Mouse (Mus musculus): ENCODE data around the gene Olfr691. TPM values are rescaled to one million over a fixed set of nuclear protein-coding genes. Genes with fewer than 3 reads are reported as not detected.
A peak's percentile ranks its signal among the peaks of the same experiment; 100 is the strongest.

The Olfr691 gene
- 0.82 and 0.93 TPM in 2 replicates for polyA plus RNA-seq (2012; rRNA removed)

- Histone ChIP-seq H3K4me1 (ENCODE audit: control insufficient read depth, insufficient read depth, low read length) (no peaks in the 10 kb centered on the region), H3K27me3 (ENCODE audit: control insufficient read depth, insufficient read depth, low read length) (no peaks in the 10 kb centered on the region), H3K36me3 (ENCODE audit: control insufficient read depth, insufficient read depth, low read length) (no peaks in the 10 kb centered on the region), H3K27ac (ENCODE audit: control insufficient read depth, insufficient read depth, low read depth, low read length) (no peak within 1 kb of the TSS), H3K4me3 (ENCODE audit: control insufficient read depth, low read depth, low read length) (no peak within 1 kb of the TSS)
- no peak for TF ChIP-seq CTCF (IDR thresholded peaks at IDR 0.05; ENCODE audit: control insufficient read depth, insufficient read depth, insufficient replicate concordance, low read depth, low read length)
- no peak for TF ChIP-seq POLR2A (IDR thresholded peaks at IDR 0.05; ENCODE audit: control insufficient read depth, low read depth, low read length)
Observed at GRCm38 (mm10) chr7:105342170-105342569, at the start of gene Olfr691. Gene Olfr691 (minus strand): TSS chr7:105342270.

GRCm38 (mm10) chr7:105390236-105390635 lies 48.2 kb upstream of the Olfr691 start:
- Histone ChIP-seq H3K27me3 (ENCODE audit: control insufficient read depth, insufficient read depth, low read length) (no peaks in the 10 kb centered on the region), H3K4me1 (ENCODE audit: control insufficient read depth, insufficient read depth, low read length) (no peaks in the 10 kb centered on the region), H3K4me3 (ENCODE audit: control insufficient read depth, low read depth, low read length) (no peak overlapping the region), H3K27ac (ENCODE audit: control insufficient read depth, insufficient read depth, low read depth, low read length) (no peak overlapping the region), H3K36me3 (ENCODE audit: control insufficient read depth, insufficient read depth, low read length) (peaks cover 2% of the 10 kb centered on the region; the same call in 1 of the 2 replicates)
- TF ChIP-seq POLR2A (IDR thresholded peaks at IDR 0.05; ENCODE audit: control insufficient read depth, low read depth, low read length) (no peak), CTCF (IDR thresholded peaks at IDR 0.05; ENCODE audit: control insufficient read depth, insufficient read depth, insufficient replicate concordance, low read depth, low read length) (no peak)

GRCm38 (mm10) chr7:105387696-105388095 lies 45.6 kb upstream of the Olfr691 start:
- TF ChIP-seq POLR2A (IDR thresholded peaks at IDR 0.05; ENCODE audit: control insufficient read depth, low read depth, low read length) (no peak), CTCF (IDR thresholded peaks at IDR 0.05; ENCODE audit: control insufficient read depth, insufficient read depth, insufficient replicate concordance, low read depth, low read length) (no peak)

GRCm38 (mm10) chr7:105380329-105380728 lies 38.3 kb upstream of the Olfr691 start:
- no peak for TF ChIP-seq POLR2A (IDR thresholded peaks at IDR 0.05; ENCODE audit: control insufficient read depth, low read depth, low read length)
- no peak for TF ChIP-seq CTCF (IDR thresholded peaks at IDR 0.05; ENCODE audit: control insufficient read depth, insufficient read depth, insufficient replicate concordance, low read depth, low read length)
- H3K27ac ChIP-seq (ENCODE audit: control insufficient read depth, insufficient read depth, low read depth, low read length) = no peak overlapping the region
- no peak overlapping the region for H3K4me3 ChIP-seq (ENCODE audit: control insufficient read depth, low read depth, low read length)
- no peaks in the 10 kb centered on the region for H3K27me3 ChIP-seq (ENCODE audit: control insufficient read depth, insufficient read depth, low read length)
- H3K36me3 ChIP-seq (ENCODE audit: control insufficient read depth, insufficient read depth, low read length) = peaks cover 6% of the 10 kb centered on the region
- no peaks in the 10 kb centered on the region for H3K4me1 ChIP-seq (ENCODE audit: control insufficient read depth, insufficient read depth, low read length)

More at GRCm38 (mm10) chr7:105387696-105388095, 45.6 kb upstream of the Olfr691 start:
- Histone ChIP-seq H3K36me3 (ENCODE audit: control insufficient read depth, insufficient read depth, low read length) (peaks cover 5% of the 10 kb centered on the region), H3K27me3 (ENCODE audit: control insufficient read depth, insufficient read depth, low read length) (no peaks in the 10 kb centered on the region), H3K4me1 (ENCODE audit: control insufficient read depth, insufficient read depth, low read length) (no peaks in the 10 kb centered on the region), H3K27ac (ENCODE audit: control insufficient read depth, insufficient read depth, low read depth, low read length) (no peak overlapping the region), H3K4me3 (ENCODE audit: control insufficient read depth, low read depth, low read length) (no peak overlapping the region)

GRCm38 (mm10) chr7:105374866-105375265 lies 32.8 kb upstream of the Olfr691 start, which contains the start of gene Gm5901:
Gene Gm5901 (plus strand): TSS chr7:105375038.
- peaks cover 2% of the 10 kb centered on the region; the same call in 1 of the 2 replicates for H3K36me3 ChIP-seq (ENCODE audit: control insufficient read depth, insufficient read depth, low read length)
- H3K27me3 ChIP-seq (ENCODE audit: control insufficient read depth, insufficient read depth, low read length) = no peaks in the 10 kb centered on the region
- H3K27ac ChIP-seq (ENCODE audit: control insufficient read depth, insufficient read depth, low read depth, low read length) = no peak within 1 kb of the TSS
- peak; percentile 59; the same call in 1 of the 2 replicates for TF ChIP-seq POLR2A (IDR thresholded peaks at IDR 0.05; ENCODE audit: control insufficient read depth, low read depth, low read length)
- no peak for TF ChIP-seq CTCF (IDR thresholded peaks at IDR 0.05; ENCODE audit: control insufficient read depth, insufficient read depth, insufficient replicate concordance, low read depth, low read length)
- H3K4me3 ChIP-seq (ENCODE audit: control insufficient read depth, low read depth, low read length) = peak within 1 kb of the TSS; percentile 79
- H3K4me1 ChIP-seq (ENCODE audit: control insufficient read depth, insufficient read depth, low read length) = no peaks in the 10 kb centered on the region

- H3K4me1 ChIP-seq (ENCODE audit: control insufficient read depth, insufficient read depth, low read length) = no peaks in the 10 kb centered on the region
- peak overlapping the region; percentile 32; the same call in 1 of the 2 replicates for H3K4me3 ChIP-seq (ENCODE audit: control insufficient read depth, low read depth, low read length)
- H3K36me3 ChIP-seq (ENCODE audit: control insufficient read depth, insufficient read depth, low read length) = peaks cover 2% of the 10 kb centered on the region; the same call in 1 of the 2 replicates
- TF ChIP-seq CTCF (IDR thresholded peaks at IDR 0.05; ENCODE audit: control insufficient read depth, insufficient read depth, insufficient replicate concordance, low read depth, low read length) = no peak
- no peak for TF ChIP-seq POLR2A (IDR thresholded peaks at IDR 0.05; ENCODE audit: control insufficient read depth, low read depth, low read length)
- no peaks in the 10 kb centered on the region for H3K27me3 ChIP-seq (ENCODE audit: control insufficient read depth, insufficient read depth, low read length)
- no peak overlapping the region for H3K27ac ChIP-seq (ENCODE audit: control insufficient read depth, insufficient read depth, low read depth, low read length)
Observed at GRCm38 (mm10) chr7:105373976-105374375, 31.9 kb upstream of the Olfr691 start.

GRCm38 (mm10) chr7:105373509-105373908 lies 31.4 kb upstream of the Olfr691 start:
- no peaks in the 10 kb centered on the region for H3K36me3 ChIP-seq (ENCODE audit: control insufficient read depth, insufficient read depth, low read length)
- no peak for TF ChIP-seq POLR2A (IDR thresholded peaks at IDR 0.05; ENCODE audit: control insufficient read depth, low read depth, low read length)
- no peak for TF ChIP-seq CTCF (IDR thresholded peaks at IDR 0.05; ENCODE audit: control insufficient read depth, insufficient read depth, insufficient replicate concordance, low read depth, low read length)

More at GRCm38 (mm10) chr7:105373509-105373908, 31.4 kb upstream of the Olfr691 start:
- Histone ChIP-seq H3K27me3 (ENCODE audit: control insufficient read depth, insufficient read depth, low read length) (no peaks in the 10 kb centered on the region), H3K27ac (ENCODE audit: control insufficient read depth, insufficient read depth, low read depth, low read length) (no peak overlapping the region), H3K4me1 (ENCODE audit: control insufficient read depth, insufficient read depth, low read length) (no peaks in the 10 kb centered on the region), H3K4me3 (ENCODE audit: control insufficient read depth, low read depth, low read length) (peak overlapping the region; percentile 50; the same call in 1 of the 2 replicates)
